Mouse (Mus musculus) layer of hippocampus, postnatal 36 days (tissue): ENCODE measurements around the gene Gm609. TPM values are rescaled to one million over a fixed set of nuclear protein-coding genes. Genes with fewer than 3 reads are reported as not detected.

Experiments used
- total RNA-seq, 2 experiments: library from RNA; stranded (reverse); gene quantifications; 2 replicates each; pipeline ENCODE4 v1.2.3; 2021

Gene Gm609
- total RNA-seq, 2 experiments from 2014 or later: 0.17 TPM; not detected in 1

Other genes starting within 250 kb of the Gm609 start
- 10 to 100 TPM; 75.4 TPM for gene Cd200, start 83.9 kb downstream of the Gm609 start, total RNA-seq
- not detected for gene Gm17783, start 39.1 kb upstream of the Gm609 start, total RNA-seq
- not detected for gene Slc9c1, start 42.3 kb upstream of the Gm609 start, total RNA-seq
- gene Gcsam, start 117.4 kb upstream of the Gm609 start, total RNA-seq: not detected
- gene BC016579, start 161.1 kb upstream of the Gm609 start, total RNA-seq: under 1 TPM; 0.20 to 0.28 TPM
- gene Tmprss7, start 200.7 kb upstream of the Gm609 start, total RNA-seq: 1 to 10 TPM in 1 of 2 experiments, under 1 TPM in 1; 0.67 to 1.9 TPM
- gene Tagln3, start 231.6 kb upstream of the Gm609 start, total RNA-seq: 100 to 1,000 TPM; 244 to 276 TPM
- gene Abhd10, start 250.0 kb upstream of the Gm609 start, total RNA-seq: 10 to 100 TPM; 19.1 to 21.6 TPM